Mouse (Mus musculus): Measurements from ENCODE around the gene Mast1. TPM values are rescaled to one million over a fixed set of nuclear protein-coding genes. Genes with fewer than 3 reads are reported as not detected.

Gene Mast1
- polyA plus RNA-seq, 1 experiment from 2014 or later: 29.3 TPM

DNA sequence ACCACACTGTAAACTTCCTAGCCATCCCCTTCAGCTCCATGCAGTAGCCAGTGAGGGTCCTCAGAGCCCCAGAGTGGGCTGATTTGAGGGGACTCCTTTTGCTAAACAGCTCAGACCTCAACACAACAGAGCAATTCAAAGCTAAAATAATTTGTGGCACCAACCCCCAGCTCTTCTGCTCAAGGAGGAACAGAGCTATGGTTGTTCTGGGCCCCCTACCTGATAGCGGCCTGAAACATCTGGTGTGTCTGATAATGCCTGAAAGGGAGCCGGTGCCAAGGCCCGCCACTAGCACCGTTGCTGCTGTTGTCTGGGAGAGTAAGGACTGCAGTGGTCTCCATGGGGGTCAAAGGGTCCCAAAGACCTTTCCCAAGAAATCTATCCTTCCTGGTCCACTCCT, 36.1 kb downstream of the Mast1 start:
- H3K9me3 ChIP-seq: no peaks in the 10 kb centered on the region
- H3K27me3 ChIP-seq: peaks cover 18% of the 10 kb centered on the region
- no peaks in the 10 kb centered on the region for H3K36me3 ChIP-seq (replicated peaks)
- 77% methylated on average over 4 of the region's 4 CpGs for WGBS
- ATAC-seq (ENCODE audit: low FRiP score): no peak
- H3K4me1 ChIP-seq: peaks cover 14% of the 10 kb centered on the region; the same call in 1 of the 2 replicates
- H3K9ac ChIP-seq: no peak overlapping the region
- no peak overlapping the region for H3K27ac ChIP-seq
- no peak overlapping the region for H3K4me3 ChIP-seq (replicated peaks)
- no peak overlapping the region for H3K4me2 ChIP-seq

DNA sequence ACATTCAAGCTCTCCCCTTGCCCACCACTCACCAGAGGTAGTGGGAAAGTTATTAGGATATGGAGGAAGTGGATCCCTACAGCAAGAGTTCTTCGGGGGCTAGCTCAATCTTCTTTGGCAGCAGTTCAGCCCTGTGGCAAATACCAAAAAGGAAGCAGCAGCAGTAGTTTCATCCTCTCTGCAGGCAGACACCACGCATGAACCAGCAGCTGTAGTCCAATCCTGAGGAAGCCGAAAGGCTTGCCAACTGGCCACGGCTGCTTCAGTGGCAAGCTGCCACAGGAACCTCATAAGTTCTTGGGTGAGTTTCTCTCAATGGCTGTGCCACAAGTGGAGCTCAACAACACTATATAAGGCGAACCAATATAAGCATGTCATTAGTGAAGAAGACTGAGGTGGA, 41.2 kb downstream of the Mast1 start:
- no peaks in the 10 kb centered on the region for H3K9me3 ChIP-seq
- no peak overlapping the region for H3K9ac ChIP-seq
- no peak for ATAC-seq (ENCODE audit: low FRiP score)
- no peak overlapping the region for H3K4me3 ChIP-seq (replicated peaks)
- H3K27me3 ChIP-seq: no peaks in the 10 kb centered on the region; the same call in 1 of the 2 replicates
- H3K27ac ChIP-seq: no peak overlapping the region
- H3K36me3 ChIP-seq (replicated peaks): peaks cover under 1% of the 10 kb centered on the region; the same call in 1 of the 2 replicates
- WGBS: 90% methylated on average over 5 of the region's 5 CpGs
- H3K4me1 ChIP-seq: peaks cover 19% of the 10 kb centered on the region
- H3K4me2 ChIP-seq: no peak overlapping the region

DNA sequence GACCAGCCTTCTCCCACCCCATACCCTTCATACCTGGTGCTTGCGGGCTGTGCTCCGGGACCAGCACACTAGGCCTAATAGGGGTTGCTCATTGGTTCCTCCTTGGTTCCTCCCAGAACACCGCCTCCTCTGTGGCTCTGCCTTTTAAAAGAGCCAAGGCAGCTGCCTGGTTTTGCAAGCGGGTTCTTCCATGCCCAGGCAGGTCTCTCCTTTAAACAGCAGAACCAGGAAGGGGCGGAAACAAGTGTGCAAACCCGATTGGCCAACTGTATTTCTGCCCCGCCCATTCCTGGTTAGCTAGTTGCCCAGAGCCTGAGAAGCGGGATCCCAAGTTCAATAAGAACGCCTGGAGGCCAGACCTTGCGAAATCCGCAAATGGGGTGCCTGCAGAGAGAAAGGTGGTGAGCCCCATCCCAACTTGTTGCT, 43.4 kb downstream of the Mast1 start, which contains the start of gene Gcdh:
TSS of gene Gcdh (minus strand) at position 213 of the 426 bp plus-strand sequence.
- 0% methylated on average over 11 of the region's 11 CpGs for WGBS

DNA sequence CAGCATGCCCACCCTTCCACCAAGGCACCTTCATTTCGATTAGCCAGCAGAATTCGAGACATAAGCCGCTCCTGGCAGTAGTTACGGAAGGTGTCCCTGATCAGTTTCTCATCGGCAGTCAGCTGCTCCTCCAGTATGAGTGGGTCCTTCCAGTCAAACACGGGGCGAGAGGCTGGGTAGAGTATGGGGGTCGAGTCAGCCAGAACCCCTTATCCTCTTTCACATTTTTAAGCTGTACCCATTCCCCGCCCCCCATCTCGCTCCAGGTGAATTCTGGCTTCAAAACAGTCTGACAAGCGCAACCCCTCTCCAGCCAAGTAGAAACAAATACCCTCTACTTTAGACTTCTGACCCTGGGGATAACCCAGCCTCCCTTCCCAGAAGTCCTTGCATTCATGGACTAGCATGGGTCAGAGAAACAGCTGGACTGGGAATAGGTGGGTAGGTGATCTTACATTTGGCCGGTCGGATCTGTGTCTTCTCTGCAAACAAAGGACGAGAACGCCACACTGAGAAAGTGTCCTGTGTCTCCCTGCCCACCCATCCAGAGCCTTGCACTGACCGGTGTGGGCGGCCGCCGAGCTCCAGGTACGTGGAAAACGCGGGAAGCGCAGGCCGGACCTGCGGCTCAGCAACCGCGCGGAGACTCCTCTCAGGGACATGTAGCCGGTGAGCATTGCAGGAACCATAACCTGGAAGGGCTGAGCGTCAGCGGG, 44.0 kb downstream of the Mast1 start:
- no peaks in the 10 kb centered on the region for H3K27me3 ChIP-seq
- H3K9me3 ChIP-seq: no peaks in the 10 kb centered on the region
- peak overlapping the region; percentile 79 for H3K9ac ChIP-seq
- peaks cover 15% of the 10 kb centered on the region for H3K36me3 ChIP-seq (replicated peaks)
- peak; percentile 54 for ATAC-seq (ENCODE audit: low FRiP score)
- H3K4me1 ChIP-seq: peaks cover 19% of the 10 kb centered on the region
- peak overlapping the region; percentile 68 for H3K4me3 ChIP-seq (replicated peaks)
- peak overlapping the region; percentile 90 for H3K4me2 ChIP-seq
- WGBS: 12% methylated on average over 31 of the region's 31 CpGs
- H3K27ac ChIP-seq: peak overlapping the region; percentile 54; the same call in 1 of the 2 replicates

More for the DNA sequence above, 43.4 kb downstream of the Mast1 start, which contains the start of gene Gcdh:
- H3K36me3 ChIP-seq (replicated peaks): peaks cover 9% of the 10 kb centered on the region
- H3K27ac ChIP-seq: peak within 1 kb of the TSS; percentile 54; the same call in 1 of the 2 replicates
- ATAC-seq (ENCODE audit: low FRiP score): peak; percentile 96
- H3K4me3 ChIP-seq (replicated peaks): peak within 1 kb of the TSS; percentile 68
- H3K4me1 ChIP-seq: peaks cover 19% of the 10 kb centered on the region
- H3K4me2 ChIP-seq: peak within 1 kb of the TSS; percentile 90
- H3K9me3 ChIP-seq: no peaks in the 10 kb centered on the region
- no peaks in the 10 kb centered on the region for H3K27me3 ChIP-seq
- peak within 1 kb of the TSS; percentile 79 for H3K9ac ChIP-seq

DNA sequence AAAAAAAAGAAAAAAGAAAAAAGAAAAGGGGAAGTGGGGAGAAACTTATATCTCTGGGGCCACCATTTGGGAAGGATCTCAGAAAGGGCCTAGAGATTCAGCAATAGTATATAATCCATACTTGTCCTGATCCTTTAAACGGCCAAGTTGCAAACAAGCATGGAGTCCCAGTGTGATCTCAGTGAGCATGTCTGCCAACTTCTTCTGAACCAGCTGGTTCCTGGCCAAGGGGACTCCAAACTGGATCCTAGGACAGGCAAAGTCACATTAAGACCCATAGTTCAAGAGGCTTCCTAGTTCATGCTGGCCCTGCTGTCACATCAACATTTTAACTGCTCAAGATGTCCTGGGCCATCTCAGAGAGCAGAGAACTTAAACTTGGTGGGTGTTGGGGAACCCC, 48.0 kb downstream of the Mast1 start:
- no peak for ATAC-seq (ENCODE audit: low FRiP score)
- 91% methylated on average over 1 of the region's 1 CpGs for whole genome bisulfite sequencing
- Histone ChIP-seq H3K27me3 (no peaks in the 10 kb centered on the region), H3K9ac (no peak overlapping the region), H3K4me1 (peaks cover 16% of the 10 kb centered on the region), H3K9me3 (no peaks in the 10 kb centered on the region), H3K36me3 (replicated peaks) (peaks cover 42% of the 10 kb centered on the region), H3K27ac (no peak overlapping the region), H3K4me2 (no peak overlapping the region), H3K4me3 (replicated peaks) (no peak overlapping the region)

DNA sequence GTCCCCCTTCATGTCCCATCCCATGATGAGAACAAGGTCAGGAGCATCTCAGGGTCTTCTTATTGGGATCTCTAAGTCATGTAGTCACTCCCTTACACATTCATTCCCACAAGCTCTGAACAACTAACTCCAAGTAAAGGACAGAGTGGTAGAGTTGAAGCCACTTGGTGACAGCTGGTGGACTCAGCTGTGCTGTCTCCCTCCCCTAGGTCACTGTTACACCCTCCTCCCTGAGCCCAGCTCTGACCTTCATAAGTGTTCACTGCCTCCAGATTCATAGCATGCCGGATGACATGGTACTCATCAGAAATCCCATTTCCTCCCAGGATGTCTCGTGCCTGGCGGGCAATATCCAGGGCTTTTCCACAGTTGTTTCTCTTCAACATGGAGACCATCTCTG, 48.9 kb downstream of the Mast1 start:
- H3K4me3 ChIP-seq (replicated peaks): no peak overlapping the region
- H3K4me2 ChIP-seq: no peak overlapping the region
- no peaks in the 10 kb centered on the region for H3K9me3 ChIP-seq
- ATAC-seq (ENCODE audit: low FRiP score): no peak
- peaks cover 12% of the 10 kb centered on the region for H3K4me1 ChIP-seq
- H3K36me3 ChIP-seq (replicated peaks): peaks cover 46% of the 10 kb centered on the region
- no peak overlapping the region for H3K27ac ChIP-seq
- no peaks in the 10 kb centered on the region for H3K27me3 ChIP-seq
- 92% methylated on average over 3 of the region's 3 CpGs for WGBS
- H3K9ac ChIP-seq: no peak overlapping the region

DNA sequence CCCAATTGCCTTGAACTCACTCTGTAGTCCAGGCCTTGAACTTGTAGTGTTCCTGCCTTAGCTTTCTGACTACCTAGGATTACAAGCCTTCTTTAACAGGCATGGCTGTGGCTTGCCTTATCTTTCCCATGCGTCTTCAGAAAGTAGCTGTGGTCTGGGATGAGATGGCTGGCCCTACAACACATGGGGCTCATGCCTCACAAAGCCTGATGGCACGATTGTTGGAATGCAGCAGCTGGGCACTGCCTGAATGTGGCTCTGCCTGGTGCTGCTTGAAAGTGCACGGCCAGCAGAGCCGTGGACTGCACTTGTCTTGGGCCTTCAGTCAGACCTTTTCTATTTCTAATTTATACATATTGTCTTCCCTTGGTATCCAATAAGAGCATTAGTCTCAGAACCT, 52.4 kb downstream of the Mast1 start:
- 87% methylated on average over 4 of the region's 4 CpGs for WGBS
- Histone ChIP-seq H3K4me2 (no peak overlapping the region), H3K4me3 (replicated peaks) (no peak overlapping the region), H3K27me3 (no peaks in the 10 kb centered on the region), H3K36me3 (replicated peaks) (peaks cover 41% of the 10 kb centered on the region), H3K9me3 (no peaks in the 10 kb centered on the region), H3K4me1 (no peaks in the 10 kb centered on the region), H3K9ac (no peak overlapping the region), H3K27ac (no peak overlapping the region)
- ATAC-seq (ENCODE audit: low FRiP score): no peak

DNA sequence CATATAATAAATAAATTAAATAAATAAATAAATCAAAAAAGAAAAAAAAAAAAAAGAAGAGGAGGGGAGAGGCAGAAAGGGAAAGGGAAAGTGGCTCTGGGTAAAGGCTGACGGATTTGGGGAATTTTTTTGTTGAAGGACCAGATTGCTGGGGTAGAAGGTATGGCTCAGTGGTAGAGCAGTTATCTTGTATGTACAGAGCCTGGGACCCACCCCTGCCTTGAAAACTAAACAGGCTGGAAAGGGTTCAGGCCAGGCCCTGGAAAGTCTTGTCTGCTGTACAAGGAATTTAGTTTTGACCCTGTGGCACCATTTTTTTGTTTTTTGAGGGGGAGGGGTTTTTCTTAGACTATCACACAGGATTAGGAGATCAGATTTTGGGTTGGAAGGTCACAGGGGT, 58.2 kb downstream of the Mast1 start:
- Histone ChIP-seq H3K4me3 (replicated peaks) (no peak overlapping the region), H3K4me1 (peaks cover 5% of the 10 kb centered on the region; the same call in 1 of the 2 replicates), H3K27ac (no peak overlapping the region), H3K9me3 (no peaks in the 10 kb centered on the region), H3K27me3 (no peaks in the 10 kb centered on the region), H3K9ac (no peak overlapping the region), H3K36me3 (replicated peaks) (peaks cover 6% of the 10 kb centered on the region), H3K4me2 (no peak overlapping the region)
- ATAC-seq (ENCODE audit: low FRiP score): no peak
- 85% methylated on average over 1 of the region's 1 CpGs for WGBS

DNA sequence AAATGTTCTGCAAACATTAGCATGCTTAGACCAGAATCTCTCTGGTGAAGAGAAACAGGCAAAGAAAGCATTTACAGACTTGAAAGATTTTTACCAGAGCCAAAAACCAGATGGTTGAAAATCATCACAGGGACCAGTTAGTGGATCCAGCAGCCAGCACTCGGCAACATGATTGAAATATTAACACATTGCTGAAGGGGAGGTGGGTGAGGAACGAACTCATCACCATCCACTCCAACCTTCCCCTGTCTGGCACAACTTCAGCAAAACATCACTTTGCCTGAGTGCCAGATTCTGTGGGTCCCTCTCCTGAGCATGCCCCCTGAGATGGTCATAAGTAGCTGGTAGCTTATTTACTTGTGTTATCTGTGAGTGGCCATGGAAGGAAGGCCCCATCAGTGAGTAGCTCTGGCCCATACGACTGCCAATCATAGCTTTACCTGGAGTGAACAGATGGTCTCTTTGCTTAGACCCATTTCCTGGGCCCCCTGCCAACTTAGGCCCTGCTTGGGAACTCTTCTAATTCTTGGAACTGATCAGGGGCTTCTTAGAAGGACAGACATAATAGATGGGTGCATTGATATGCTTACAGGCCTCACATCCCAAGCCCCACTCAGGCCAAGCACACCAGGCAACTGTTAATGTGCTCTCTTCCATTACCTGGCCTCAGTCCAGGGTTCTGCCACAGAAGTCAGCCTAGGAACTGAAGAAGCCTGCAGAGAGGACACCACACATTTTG, 59.7 kb downstream of the Mast1 start:
- no peak overlapping the region for H3K9ac ChIP-seq

DNA sequence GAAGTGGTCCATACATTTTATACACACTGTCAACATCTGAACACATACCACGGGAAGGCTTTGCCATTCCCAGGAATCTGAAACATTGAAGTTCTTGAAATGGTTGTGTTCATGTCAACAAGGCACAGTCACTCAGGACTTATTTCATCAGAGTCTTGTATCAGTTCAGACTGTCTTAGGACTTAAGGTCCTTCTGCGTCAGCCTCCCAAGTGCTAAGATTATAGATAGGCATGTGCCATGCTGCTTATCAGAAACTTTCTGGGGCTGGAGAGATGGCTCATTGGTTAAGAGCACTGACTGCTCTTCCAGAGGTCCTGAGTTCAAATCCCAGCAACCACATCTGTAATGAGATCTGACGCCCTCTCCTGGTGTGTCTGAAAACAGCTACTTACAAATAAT, 62.8 kb downstream of the Mast1 start:
- ATAC-seq (ENCODE audit: low FRiP score): no peak
- Histone ChIP-seq H3K4me2 (no peak overlapping the region), H3K9ac (no peak overlapping the region), H3K27me3 (peaks cover 17% of the 10 kb centered on the region), H3K36me3 (replicated peaks) (peaks cover 12% of the 10 kb centered on the region), H3K4me3 (replicated peaks) (no peak overlapping the region), H3K4me1 (peaks cover 21% of the 10 kb centered on the region), H3K27ac (no peak overlapping the region), H3K9me3 (no peaks in the 10 kb centered on the region)
- 86% methylated on average over 3 of the region's 3 CpGs for WGBS

More for the DNA sequence above, 59.7 kb downstream of the Mast1 start:
- Histone ChIP-seq H3K27ac (0 out of 2 replicates have a peak overlapping the region, but pooled peaks have one; percentile 31), H3K4me2 (no peak overlapping the region), H3K4me3 (replicated peaks) (no peak overlapping the region), H3K9me3 (no peaks in the 10 kb centered on the region), H3K36me3 (replicated peaks) (no peaks in the 10 kb centered on the region; the same call in 1 of the 2 replicates), H3K27me3 (peaks cover 7% of the 10 kb centered on the region), H3K4me1 (peaks cover 11% of the 10 kb centered on the region)
- ATAC-seq (ENCODE audit: low FRiP score): no peak
- WGBS: 71% methylated on average over 3 of the region's 3 CpGs

DNA sequence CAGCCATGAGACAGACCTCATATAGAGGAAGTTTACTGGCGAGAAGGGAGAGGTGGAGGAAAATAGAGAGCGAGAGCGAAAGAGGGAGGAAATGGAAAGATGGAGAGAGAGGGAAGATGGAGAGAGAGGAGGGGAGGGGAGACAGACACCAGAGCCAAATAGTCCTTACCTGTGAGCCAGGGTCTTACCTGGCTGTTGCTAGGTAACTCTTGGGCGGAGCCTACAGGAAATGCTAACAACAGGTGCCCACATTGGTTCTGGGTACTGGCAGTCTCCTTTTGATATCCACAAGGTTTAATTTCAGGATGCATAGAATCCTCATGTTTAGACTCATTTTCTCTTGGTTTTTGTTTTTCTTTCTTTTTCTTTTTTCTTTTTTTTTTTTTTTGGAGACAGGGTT, 64.1 kb downstream of the Mast1 start:
- Histone ChIP-seq H3K27me3 (peaks cover 17% of the 10 kb centered on the region), H3K36me3 (replicated peaks) (peaks cover 26% of the 10 kb centered on the region), H3K4me2 (peak overlapping the region; percentile 82), H3K27ac (no peak overlapping the region), H3K4me3 (replicated peaks) (peak overlapping the region; percentile 44), H3K9me3 (no peaks in the 10 kb centered on the region), H3K9ac (0 out of 2 replicates have a peak overlapping the region, but pooled peaks have one; percentile 57), H3K4me1 (peaks cover 21% of the 10 kb centered on the region)
- 69% methylated on average over 4 of the region's 4 CpGs for WGBS
- ATAC-seq (ENCODE audit: low FRiP score): no peak

DNA sequence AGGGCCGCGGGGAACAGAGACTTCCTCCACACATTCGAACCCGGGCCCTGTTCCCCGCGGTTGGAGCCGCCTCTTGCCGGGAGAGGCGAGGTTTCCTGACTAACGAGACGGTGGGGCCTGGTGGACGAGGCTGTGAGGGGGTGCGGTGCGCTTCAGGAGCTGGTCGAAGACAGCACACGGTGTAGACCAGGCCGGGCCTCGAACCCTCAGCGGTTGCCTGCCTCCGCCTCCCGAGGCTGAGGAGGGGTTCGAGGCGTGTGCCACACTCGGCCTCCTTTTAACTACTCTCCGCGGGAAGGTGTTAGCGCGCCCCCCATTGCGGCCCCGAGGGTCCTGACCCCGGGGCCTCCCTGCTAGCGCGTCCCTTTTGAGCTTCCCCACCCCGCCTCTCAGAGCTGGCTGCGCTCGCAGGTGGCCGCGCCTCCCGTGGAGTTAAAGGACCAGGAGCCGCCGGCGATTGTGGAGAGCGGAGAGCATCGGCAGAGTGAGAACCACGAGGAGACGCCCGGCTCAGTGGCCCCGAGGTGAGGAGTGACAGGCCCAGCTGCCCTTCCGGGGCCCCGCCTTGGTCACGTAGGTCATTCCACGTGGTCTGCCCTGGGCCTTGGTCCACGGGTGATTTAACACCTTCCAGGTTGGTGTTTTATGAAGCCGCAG, 64.7 kb downstream of the Mast1 start:
- H3K27me3 ChIP-seq: peaks cover 17% of the 10 kb centered on the region
- WGBS: 3% methylated on average over 54 of the region's 54 CpGs
- H3K9me3 ChIP-seq: no peaks in the 10 kb centered on the region
- peak; percentile 72 for ATAC-seq (ENCODE audit: low FRiP score)
- peak overlapping the region; percentile 44 for H3K4me3 ChIP-seq (replicated peaks)
- no peak overlapping the region for H3K27ac ChIP-seq
- peaks cover 17% of the 10 kb centered on the region for H3K4me1 ChIP-seq
- peak overlapping the region; percentile 82 for H3K4me2 ChIP-seq
- H3K9ac ChIP-seq: peak overlapping the region; percentile 57
- H3K36me3 ChIP-seq (replicated peaks): peaks cover 31% of the 10 kb centered on the region

Data from forebrain, embryonic 12.5 days (tissue).